Mouse (Mus musculus): ENCODE results near the gene Gm9958. TPM values are rescaled to one million over a fixed set of nuclear protein-coding genes. Genes with fewer than 3 reads are reported as not detected.

Gm9958 gene
- polyA plus RNA-seq, 1 experiment, result 1.6 TPM

DNA sequence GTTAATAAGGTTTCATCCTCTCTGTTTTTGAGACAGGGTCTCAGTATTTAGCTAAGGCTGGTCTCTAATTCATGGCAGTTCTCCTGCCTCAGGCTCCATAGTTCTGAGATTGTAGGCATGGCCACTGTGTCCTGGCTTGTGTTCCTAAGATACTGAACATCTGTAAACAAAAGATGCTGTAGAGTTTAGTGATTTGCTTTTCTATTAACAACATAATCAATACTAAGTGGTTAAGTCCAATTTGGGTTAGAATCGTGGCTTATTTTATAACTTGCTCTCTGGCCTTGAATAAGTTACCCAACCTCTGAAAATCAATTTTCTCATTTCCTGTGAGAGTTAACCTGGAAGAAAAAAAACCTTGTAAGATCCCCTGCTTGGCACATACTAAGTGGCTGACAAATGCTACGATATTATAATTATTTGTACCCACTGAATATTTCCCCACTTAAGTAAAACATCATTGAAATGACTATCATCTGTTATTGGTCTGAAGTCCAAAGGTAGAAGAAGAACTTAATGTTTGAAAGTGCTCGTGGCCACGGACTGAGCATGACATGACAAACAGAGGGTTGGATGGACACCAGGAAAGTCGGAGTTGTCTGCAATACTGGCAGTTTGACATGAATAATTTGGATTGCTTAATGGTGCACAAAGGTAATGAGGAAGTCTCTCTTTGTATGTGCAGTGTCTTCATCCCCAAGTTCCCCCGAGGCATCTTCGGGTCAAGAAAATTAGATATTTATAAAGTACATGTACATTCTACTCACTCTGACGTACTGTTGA lies 47.3 kb downstream of the Gm9958 start:
- Histone ChIP-seq H3K4me3 (ENCODE audit: control insufficient read depth, low read depth, low read length) (no peak overlapping the region), H3K4me1 (ENCODE audit: control insufficient read depth, insufficient read depth, low read length) (no peaks in the 10 kb centered on the region), H3K27ac (ENCODE audit: control insufficient read depth, insufficient read depth, low read depth, low read length) (no peak overlapping the region), H3K27me3 (ENCODE audit: control insufficient read depth, insufficient read depth, low read length) (no peaks in the 10 kb centered on the region), H3K36me3 (ENCODE audit: control insufficient read depth, insufficient read depth, low read length) (no peaks in the 10 kb centered on the region)
- TF ChIP-seq CTCF (IDR thresholded peaks at IDR 0.05; ENCODE audit: control insufficient read depth, insufficient read depth, insufficient replicate concordance, low read depth, low read length) (no peak), POLR2A (IDR thresholded peaks at IDR 0.05; ENCODE audit: control insufficient read depth, low read depth, low read length) (no peak)

DNA sequence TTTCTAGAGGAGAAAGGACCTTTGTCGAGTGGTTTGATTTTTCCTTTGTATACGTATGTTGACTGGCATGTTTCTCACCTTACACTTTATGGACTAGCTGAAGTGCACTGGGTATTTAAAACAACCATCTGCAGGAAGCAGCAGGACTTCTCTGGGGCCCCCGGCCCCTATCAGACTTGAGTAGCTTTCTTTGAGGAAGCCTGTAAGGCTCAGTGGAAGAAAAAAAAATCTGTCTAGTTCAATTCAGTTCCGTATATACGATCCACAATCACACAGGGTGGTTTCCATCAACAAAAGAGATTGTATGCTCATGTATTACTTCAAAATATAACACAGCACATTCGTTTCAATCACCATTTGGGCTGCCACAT lies 47.9 kb downstream of the Gm9958 start:
- TF ChIP-seq POLR2A (IDR thresholded peaks at IDR 0.05; ENCODE audit: control insufficient read depth, low read depth, low read length) (no peak), CTCF (IDR thresholded peaks at IDR 0.05; ENCODE audit: control insufficient read depth, insufficient read depth, insufficient replicate concordance, low read depth, low read length) (no peak)
- H3K4me1 ChIP-seq (ENCODE audit: control insufficient read depth, insufficient read depth, low read length), result no peaks in the 10 kb centered on the region
- no peak overlapping the region for H3K4me3 ChIP-seq (ENCODE audit: control insufficient read depth, low read depth, low read length)
- H3K27me3 ChIP-seq (ENCODE audit: control insufficient read depth, insufficient read depth, low read length), result no peaks in the 10 kb centered on the region
- no peak overlapping the region for H3K27ac ChIP-seq (ENCODE audit: control insufficient read depth, insufficient read depth, low read depth, low read length)
- H3K36me3 ChIP-seq (ENCODE audit: control insufficient read depth, insufficient read depth, low read length), result no peaks in the 10 kb centered on the region

Other genes with a start within 250 kb of the Gm9958 start
- gene Cox18, start 143.2 kb upstream of the Gm9958 start, polyA plus RNA-seq (2012; rRNA removed), result 15.3 and 16.3 TPM in 2 replicates
- 15.7 and 18.2 TPM in 2 replicates for gene Ankrd17, start 627 bp upstream of the Gm9958 start, polyA plus RNA-seq (2012; rRNA removed)
- gene Alb, start 93.7 kb downstream of the Gm9958 start, polyA plus RNA-seq (2012; rRNA removed), result 0.07 and 0.22 TPM in 2 replicates
- gene Afp, start 123.5 kb downstream of the Gm9958 start, polyA plus RNA-seq (2012; rRNA removed), result 0.13 and 0.21 TPM in 2 replicates
- gene Afm, start 151.7 kb downstream of the Gm9958 start, polyA plus RNA-seq (2012; rRNA removed), result 0.99 and 1.3 TPM in 2 replicates
- 0.12 TPM in 1 of 2 replicates, not detected in the other for gene 5830473C10Rik, start 193.9 kb downstream of the Gm9958 start, polyA plus RNA-seq (2012; rRNA removed)

Measured in testis, adult 2 months (tissue).